Mouse (Mus musculus): ENCODE measurements at regions not wholly inside any gene's neighbourhood (a gene's known extent, or its start where the extent isn't known, plus 50 kb on each side); places are given as distances from the start of the nearest gene placed in this dataset.

DNA sequence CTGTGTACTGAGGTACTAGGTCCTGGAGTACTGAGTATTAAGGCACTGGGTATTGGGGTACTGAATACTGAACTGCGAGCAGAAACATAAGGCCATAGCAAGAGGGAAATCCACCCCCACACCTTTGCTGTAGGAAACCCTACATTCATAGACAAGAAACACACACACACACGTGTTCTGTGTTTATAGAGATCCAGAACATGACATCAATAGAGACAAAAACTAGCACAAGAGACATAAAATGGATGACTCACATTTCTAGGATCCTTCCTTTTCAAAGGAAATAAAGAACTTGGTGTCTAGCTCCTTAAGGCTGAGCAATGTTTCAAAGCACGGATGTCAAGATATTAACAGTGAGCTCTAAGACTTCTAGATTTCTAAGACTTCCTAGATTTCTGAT lies 49.9 kb upstream of the Nepro start:
- no peak for DNase-seq (ENCODE audit: low read depth)

- no peak for DNase-seq (ENCODE audit: low read depth)
Measured at GRCm38 (mm10) chr16:44672422-44672819, 51.7 kb upstream of the Nepro start.

- no peak for DNase-seq (ENCODE audit: low read depth)
Measured at GRCm38 (mm10) chr16:44671551-44672421, 52.3 kb upstream of the Nepro start.

DNA sequence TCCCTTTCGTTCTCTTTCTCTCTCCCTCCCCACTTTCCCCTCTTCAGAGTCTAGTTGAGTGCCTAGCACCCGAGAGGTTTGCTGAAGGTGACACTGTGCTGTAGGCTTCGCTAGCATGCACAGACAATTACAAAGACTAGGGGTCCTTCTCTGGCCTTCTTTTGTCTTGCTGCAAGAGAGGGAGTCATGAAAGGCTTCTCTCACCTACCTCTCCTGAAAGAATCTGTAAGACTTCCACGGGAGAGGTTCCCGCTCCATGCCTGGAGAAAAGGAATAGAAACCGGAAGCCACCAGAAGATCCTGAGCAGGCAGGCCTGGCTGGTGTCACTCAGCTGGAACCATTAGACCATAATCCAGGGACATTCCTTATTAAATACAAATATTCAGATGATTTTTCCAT lies 56.0 kb upstream of the Nepro start:
- DNase-seq (ENCODE audit: low read depth), result no peak

GRCm38 (mm10) chr16:44667118-44667517 lies 57.0 kb upstream of the Nepro start:
- no peak for DNase-seq (ENCODE audit: low read depth)

DNA sequence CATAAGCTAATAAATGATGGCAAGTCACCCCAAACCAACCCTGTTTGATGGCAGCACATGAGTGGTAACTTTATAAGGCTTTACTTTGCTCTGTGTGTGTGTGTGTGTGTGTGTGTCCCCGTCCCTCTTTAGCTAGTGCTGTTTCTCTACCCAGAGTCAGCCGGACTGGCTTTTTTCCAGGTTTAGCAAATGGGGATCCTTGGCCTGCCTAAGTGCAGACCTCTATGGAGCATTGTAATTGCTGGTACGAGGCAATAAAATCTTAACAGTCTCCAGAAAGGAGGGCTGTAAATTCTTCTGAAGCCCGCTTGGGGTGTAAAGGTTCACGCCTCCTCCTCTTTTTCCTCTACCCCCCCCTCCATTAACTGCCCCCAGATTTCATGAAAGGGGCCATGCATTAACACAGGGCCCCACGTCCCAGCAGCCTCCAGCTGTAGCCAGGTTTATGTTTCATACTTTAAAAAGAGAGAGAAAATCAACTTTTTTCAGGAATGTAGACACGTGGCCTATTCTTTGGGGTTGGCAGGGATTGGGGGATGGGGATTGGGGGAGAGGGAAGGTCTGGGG lies 57.6 kb upstream of the Nepro start:
- DNase-seq (ENCODE audit: low read depth), result no peak

- no peak for DNase-seq (ENCODE audit: low read depth)
Measured at GRCm38 (mm10) chr16:44665491-44665931, 58.6 kb upstream of the Nepro start.

DNA sequence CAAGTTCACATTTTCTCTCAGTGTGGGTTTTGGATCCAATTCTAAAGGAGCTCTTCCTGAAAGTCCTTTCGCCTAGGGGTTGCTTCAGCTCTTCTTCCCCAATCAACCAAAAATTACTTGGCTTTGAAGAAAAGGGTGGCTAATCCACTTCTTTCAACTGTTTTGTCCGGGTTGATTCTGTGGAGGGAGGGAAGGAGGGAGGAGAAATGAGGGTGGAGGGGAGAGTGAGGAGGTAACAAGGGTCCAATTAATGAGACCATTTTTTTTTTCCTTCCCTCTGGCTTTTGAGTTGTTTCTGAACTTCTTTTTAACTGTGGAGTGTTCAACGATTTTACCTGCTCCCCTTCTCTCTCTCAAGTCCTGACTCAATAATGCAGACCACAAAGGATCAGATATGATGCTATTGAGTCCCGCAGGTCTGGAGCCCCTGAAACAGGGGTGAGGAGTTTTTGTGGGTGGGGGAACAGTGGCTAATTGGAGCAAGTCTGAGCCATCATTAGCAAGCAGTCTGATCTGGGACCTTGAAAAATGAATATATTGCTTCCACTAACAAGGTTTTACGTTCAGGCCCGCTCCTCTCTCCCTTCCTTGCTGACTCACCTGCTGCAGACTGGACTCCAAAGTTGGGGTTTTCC lies 61.0 kb upstream of the Nepro start:
- no peak for DNase-seq (ENCODE audit: low read depth)

DNA sequence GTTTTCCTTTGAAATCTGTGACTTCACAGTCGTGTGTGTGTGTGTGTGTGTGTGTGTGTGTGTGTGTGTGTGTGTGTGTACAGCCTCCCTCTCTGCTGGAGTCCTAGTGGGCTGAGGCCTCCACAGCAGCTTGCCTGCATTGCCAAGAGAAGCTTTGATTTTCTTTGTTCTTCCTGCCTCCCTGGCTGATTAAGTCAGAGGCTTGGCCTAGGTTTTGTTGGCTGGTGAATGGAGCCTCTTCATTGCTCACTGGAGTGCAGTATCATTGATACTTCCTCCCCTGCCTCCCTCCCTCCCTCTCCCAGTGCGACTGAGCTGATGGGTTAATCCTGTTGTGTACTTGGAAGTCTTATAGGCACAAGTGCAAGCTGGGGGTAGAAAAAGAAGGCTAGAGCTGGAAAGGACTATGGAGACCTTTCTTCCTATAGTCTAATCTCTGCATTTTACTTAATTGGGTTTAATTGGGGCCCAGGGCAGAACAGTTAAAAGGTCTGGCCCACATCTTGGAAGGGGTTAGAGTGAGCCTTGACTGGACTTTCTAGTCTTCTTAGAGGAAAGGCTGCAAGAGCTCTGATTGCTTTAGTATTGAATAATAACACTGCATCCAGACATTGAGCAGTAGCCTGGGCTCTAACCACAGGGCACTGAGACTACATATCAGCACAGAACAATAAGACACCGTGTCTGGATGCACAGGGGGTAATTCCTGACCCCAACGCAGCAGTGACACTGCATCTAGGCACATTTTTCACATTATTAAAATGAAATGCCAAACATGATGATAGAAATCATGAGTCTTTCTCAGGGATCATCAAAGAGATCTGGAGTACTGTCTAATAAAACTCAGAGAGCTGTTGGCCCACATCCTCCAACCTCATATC lies 62.9 kb upstream of the Nepro start:
- no peak for DNase-seq (ENCODE audit: low read depth)

DNA sequence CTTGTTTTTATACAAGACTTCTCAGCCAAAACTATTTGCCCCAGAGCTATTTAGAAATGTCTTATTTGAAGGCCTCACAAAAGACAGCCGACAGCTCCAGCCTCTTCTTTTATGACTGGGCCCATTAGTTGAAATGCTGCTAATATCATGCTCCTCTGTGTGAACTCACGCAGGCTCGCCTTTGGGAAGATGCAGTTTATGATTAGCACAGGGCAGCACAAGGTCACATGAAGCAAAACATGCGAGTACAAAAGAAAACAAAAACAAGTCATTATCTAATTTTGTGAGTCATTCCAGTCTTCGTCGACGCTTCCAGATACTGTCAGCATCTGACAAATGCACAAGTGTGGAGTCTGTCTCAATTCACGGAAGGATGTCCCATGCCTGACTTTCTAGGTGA lies 65.8 kb upstream of the Nepro start:
- no peak for DNase-seq (ENCODE audit: low read depth)

DNA sequence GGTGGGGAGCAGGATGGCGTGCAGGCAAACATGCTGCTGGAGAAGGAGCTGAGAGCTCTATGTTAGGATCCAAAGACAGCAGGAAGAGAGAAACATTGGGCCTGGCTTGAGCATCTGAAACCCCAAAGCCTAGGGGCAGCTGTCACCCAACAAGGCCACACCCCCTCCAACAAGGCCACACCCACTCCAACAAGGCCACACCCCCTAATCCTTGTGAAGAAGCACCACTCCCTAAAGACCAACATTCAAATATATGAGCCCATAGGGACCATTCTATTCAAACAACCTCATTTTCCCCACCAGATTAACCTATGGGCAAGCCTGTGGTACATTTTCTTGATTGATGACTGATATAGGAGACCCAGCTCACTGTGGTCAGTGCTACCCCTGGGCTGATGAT lies 67.9 kb upstream of the Nepro start:
- DNase-seq (ENCODE audit: low read depth), result no peak

DNA sequence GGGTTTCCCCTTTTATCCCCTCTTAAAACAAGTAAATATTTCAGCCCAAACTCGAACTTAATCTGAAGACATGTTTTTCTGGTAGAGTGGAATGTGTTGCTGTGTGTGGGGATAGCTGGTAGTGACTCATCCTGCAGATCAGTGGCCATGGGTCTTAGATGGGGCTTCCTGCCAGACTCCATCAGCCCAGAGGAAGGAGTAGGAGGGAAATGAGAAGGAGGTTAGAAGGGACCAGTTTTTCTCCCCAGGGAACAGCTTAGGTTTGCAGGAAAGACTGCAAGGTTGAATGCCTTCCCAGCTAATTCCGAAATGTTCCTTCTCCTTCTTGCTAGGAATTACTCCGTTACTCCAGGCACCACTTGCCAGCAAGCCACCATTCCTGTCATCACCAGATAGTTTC lies 68.8 kb upstream of the Nepro start:
- no peak for DNase-seq (ENCODE audit: low read depth)

GRCm38 (mm10) chr16:44648547-44649223 lies 75.4 kb upstream of the Nepro start:
- no peak for DNase-seq (ENCODE audit: low read depth)

GRCm38 (mm10) chr16:44643992-44644391 lies 80.1 kb upstream of the Nepro start:
- no peak for DNase-seq (ENCODE audit: low read depth)

DNA sequence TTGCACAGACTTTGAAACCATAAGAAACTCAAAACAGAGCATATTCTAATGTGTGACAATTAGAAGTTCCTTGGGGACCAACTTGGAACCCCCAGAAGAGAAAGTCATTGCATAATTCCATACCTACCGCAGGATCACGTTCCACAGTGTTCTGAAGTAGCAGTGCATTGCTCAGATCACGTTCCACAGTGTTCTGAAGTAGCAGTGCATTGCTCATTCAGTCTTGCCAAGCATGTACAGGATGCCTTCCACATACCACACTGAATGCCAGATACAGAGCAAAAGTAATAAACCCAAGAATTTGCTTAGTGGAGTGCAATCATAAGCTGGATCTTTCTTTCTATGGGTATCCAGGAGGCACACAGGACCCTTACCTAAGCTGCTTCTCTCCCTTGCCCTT lies 78.4 kb upstream of the Boc start:
- no peak for DNase-seq (ENCODE audit: low read depth)

DNA sequence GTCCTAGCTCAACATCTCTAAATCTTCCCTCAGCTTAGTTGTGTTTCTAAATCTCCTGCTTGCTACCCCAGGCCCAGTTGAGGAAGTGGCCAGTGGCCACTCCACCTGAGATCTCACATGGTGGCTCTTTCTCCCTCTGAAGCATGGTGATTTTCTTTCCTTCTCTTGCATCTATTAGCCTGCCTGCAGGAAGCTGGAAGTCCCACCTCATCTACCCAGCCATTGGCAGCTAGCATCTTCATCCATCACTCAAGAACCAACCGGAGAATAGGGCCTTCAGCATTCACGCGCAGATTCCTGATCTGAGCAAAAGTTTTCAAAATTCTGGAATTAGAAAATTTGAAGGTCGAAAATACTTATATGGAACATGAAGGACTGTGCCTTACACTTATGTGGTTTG lies 75.8 kb upstream of the Boc start:
- no peak for DNase-seq (ENCODE audit: low read depth)

DNA sequence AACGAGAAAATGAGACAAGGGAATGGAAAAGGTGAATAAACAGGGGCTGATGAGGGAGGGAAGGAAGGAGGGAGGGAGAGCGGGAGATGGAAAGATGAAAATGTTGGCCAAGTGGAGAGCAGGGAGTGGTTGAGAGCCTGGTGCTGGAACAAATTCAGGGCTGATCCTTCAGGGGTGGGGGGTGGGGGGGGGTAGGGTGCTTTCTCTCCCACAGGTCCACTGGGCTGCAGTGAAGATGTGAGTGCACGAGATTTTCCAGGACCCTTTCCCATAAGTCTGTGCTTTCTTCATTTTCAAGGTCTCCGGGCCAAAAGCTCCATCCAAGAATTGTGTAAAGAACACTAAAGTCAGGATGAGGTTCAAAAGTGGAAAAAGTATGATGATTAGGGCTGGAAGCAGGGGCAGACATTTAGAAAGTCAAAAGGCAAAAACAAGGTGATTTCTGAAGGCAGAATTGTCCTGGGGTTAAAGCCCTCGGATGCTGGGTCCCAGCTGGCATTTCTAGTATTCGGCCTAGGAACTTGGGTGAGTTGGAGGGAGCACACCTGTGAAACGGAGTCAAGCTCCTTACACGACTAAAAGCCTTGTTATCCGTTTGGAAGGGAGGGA lies 74.5 kb upstream of the Boc start:
- DNase-seq (ENCODE audit: low read depth), result no peak

DNA sequence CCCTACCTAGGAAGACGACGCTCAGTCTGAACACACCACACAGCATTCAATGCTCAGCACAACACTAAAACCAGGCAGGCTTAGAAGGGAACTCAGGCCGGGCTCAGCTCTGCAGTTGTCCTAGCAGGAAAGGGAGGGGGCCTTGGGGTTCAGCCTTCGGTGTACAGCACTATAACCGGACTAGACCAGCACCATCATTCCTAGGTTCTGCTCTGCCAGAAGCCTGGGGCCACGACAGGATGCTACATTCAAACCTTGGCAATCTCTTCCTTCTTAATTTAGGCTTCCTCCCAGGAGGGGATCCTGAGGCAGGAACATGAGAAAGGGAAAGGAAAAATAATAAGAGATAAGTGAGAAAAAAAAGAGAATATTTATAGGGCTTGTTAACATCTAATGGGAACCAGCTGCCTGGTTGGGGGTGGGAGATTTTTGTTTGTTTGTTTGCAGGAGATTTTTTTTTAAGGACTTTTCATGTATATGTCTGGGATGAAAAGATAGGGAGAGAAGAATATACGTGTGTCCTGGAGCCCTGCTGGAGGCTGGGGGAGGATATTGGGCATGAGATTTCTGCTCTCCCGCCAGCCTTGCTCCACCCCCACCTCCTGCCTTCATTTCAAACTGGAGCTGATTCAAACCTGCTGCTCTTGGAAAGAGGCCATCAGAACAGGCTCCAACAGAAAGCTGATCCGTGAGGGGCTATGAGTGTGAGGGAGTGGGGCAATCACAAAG lies 73.8 kb upstream of the Boc start:
- DNase-seq (ENCODE audit: low read depth), result no peak

GRCm38 (mm10) chr16:44631357-44632053 lies 72.8 kb upstream of the Boc start:
- no peak for DNase-seq (ENCODE audit: low read depth)

- DNase-seq (ENCODE audit: low read depth), result no peak
Measured at GRCm38 (mm10) chr16:44630861-44631260, 72.2 kb upstream of the Boc start.

Measured in gonadal fat pad, adult 2 months (tissue).